Mouse (Mus musculus) liver, adult 2 months (tissue): Measurements from ENCODE around the gene Rcor2.

ENCODE experiments used
- CTCF ChIP-seq: fragments of 200-500 bp; IDR thresholded peaks from 2 replicates; pipeline ENCODE4 v1.5.1; 2011; ENCODE audit warnings: low read depth, low read length, control low read depth
- POLR2A ChIP-seq: fragments of 200-500 bp; IDR thresholded peaks from 2 replicates; pipeline ENCODE4 v1.6.1; 2011; ENCODE audit warnings: low read length, control low read depth; ENCODE audit not compliant: insufficient read depth; ENCODE audit errors: extremely low read depth

GRCm38 (mm10) chr19:7317716-7318115, 50.6 kb downstream of the Rcor2 start:
- TF ChIP-seq CTCF (no peak), POLR2A (no peak)
